Mouse (Mus musculus): ENCODE measurements around the gene Krit1. TPM values are rescaled to one million over a fixed set of nuclear protein-coding genes. Genes with fewer than 3 reads are reported as not detected.
A peak's percentile ranks its signal among the peaks of the same experiment; 100 is the strongest.
"Not testable (repeated sequence)": the region's sequence is repeated elsewhere in the genome, so short reads cannot be mapped to it uniquely, and the experiment has no call there.

The Krit1 gene
- 37.5 and 39.3 TPM in 2 replicates for polyA plus RNA-seq (2015; fragmentation: Nextera tagmentation; extraction: Ambion mirVana)

DNA sequence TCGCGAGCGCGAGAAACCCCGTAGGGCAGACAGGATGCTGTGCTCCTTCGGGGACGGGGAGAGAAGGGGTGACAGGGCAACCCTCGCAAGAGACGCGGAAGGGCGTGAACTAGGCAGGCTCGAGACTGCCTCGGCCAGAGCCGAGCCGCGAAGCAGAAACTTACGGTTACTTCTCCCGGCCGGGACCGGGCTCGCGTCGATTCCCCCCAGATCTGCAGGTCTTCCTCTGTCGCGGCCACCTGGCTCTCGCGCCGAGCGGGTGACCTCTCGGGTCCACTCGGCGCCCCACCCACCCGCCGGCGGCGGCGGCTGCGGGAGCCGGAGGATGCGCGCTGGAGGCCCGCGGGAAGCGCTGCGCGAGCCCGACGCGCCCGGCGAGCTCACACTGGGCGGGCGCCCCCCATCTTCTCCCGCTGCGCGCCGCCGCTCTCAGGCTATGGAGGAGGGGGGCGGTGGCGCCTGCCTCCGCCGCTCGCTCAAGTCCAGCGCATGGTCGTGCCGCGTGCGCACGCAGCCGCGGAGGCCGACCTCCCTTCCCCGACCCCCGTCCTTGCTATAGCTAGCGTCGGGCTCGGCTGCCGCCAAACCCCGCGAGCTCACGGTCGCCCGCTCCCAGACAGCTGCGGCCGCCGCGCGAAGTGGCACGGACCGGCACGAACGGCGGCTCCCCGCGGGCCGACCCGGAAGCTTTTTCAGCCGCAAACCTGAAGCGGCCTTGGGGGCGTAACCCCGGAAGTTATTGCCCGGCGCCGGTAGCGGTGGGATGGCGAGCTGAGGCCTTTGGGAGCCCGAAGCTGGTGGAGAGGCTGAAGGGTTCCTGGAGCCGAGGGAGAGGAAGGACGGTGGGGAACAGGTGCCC lies at the start of gene Krit1, which contains the start of gene Ankib1:
Gene Krit1 (plus strand): TSS at position 752 of the 859 bp plus-strand sequence.
Gene Ankib1 (minus strand): TSS at position 493 of the 859 bp plus-strand sequence.
- Histone ChIP-seq H3K9ac (peak within 1 kb of the TSS; percentile 80), H3K9me3 (no peaks in the 10 kb centered on the region), H3K4me1 (peaks cover 6% of the 10 kb centered on the region), H3K4me3 (replicated peaks) (peak within 1 kb of the TSS; percentile 98), H3K4me2 (peak within 1 kb of the TSS; percentile 87), H3K36me3 (no peaks in the 10 kb centered on the region), H3K27me3 (replicated peaks) (no peaks in the 10 kb centered on the region), H3K27ac (peak within 1 kb of the TSS; percentile 92)
- peak; percentile 94 for ATAC-seq (ENCODE audit: insufficient read depth, low FRiP score, low read depth)
- WGBS: under 1% methylated on average over 90 of the region's 109 CpGs

DNA sequence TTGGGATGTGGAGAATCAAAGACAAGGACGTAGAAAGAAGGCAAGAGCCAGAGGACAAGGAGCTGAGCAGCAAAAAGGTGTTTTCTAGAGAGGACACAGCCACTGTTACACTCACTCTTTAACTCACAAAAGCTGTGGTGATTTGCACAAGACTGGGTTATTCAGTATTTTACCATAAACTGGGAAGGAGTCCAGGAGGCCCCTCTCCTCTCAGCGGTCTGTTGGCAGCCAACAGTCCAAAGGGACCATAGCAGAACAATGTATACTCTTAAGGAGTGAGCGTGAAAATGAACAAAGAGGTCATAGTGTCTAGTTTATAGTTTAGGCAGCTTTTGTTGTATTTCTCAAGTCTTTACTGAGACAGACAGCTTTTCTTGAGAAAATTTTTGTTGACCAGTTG lies 31.5 kb upstream of the Krit1 start:
- ATAC-seq (ENCODE audit: insufficient read depth, low FRiP score, low read depth): no peak
- Histone ChIP-seq H3K27me3 (replicated peaks) (no peaks in the 10 kb centered on the region), H3K36me3 (0 out of 2 replicates have a peak, but pooled peaks cover 5% of the 10 kb centered on the region), H3K4me1 (no peaks in the 10 kb centered on the region), H3K4me3 (replicated peaks) (no peak overlapping the region), H3K4me2 (no peak overlapping the region), H3K9ac (no peak overlapping the region), H3K9me3 (no peaks in the 10 kb centered on the region), H3K27ac (no peak overlapping the region)
- WGBS: 76% methylated on average over 3 of the region's 3 CpGs

DNA sequence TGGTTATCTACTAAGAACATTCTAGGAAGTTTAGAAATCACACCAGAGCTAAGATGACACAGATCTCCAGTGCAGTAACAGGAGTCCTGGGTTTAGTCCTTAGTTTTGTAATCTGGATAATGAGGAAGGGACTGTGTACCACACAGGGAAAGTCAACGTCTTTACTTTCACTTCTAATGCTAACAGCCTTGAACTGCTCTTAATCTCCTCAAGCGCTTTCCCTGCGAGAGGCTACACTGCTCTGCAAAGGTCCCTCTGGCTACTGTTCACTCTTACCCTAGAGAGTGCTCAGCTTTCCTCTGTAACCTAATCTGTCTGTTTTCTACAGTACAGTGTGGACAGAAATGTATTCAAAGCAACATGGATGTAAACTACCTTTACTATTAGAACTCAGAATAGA lies 31.0 kb upstream of the Krit1 start:
- Histone ChIP-seq H3K27me3 (replicated peaks) (no peaks in the 10 kb centered on the region), H3K9ac (no peak overlapping the region), H3K4me3 (replicated peaks) (no peak overlapping the region), H3K4me1 (no peaks in the 10 kb centered on the region), H3K36me3 (0 out of 2 replicates have a peak, but pooled peaks cover 5% of the 10 kb centered on the region), H3K27ac (no peak overlapping the region), H3K4me2 (no peak overlapping the region), H3K9me3 (no peaks in the 10 kb centered on the region)
- WGBS: 63% methylated on average over 3 of the region's 3 CpGs
- ATAC-seq (ENCODE audit: insufficient read depth, low FRiP score, low read depth): 0 out of 2 replicates have a peak, but pooled peaks have one; percentile 39

DNA sequence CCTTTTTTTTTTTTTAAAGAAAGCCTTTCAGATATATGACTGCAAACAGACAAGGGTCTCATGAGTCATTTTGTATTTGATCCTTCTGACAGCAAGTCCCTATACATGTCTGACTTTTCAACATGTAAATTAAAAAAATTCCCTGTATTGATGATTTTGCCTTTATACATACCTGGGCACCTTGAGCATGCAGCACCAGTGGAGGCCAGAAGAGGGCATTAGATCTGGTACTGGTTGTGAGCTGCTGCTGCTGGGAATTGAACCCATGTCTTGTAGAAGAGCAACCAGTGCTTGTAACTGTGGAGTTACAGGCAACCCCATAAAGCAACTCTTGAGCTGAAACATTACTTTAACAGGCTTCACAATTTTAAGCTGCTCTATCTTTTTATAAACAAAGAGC lies 20.3 kb upstream of the Krit1 start:
- Histone ChIP-seq H3K27ac (no peak overlapping the region), H3K4me2 (no peak overlapping the region), H3K36me3 (no peaks in the 10 kb centered on the region), H3K9ac (no peak overlapping the region), H3K4me3 (replicated peaks) (no peak overlapping the region), H3K4me1 (no peaks in the 10 kb centered on the region), H3K9me3 (no peaks in the 10 kb centered on the region), H3K27me3 (replicated peaks) (no peaks in the 10 kb centered on the region)
- ATAC-seq (ENCODE audit: insufficient read depth, low FRiP score, low read depth): no peak

DNA sequence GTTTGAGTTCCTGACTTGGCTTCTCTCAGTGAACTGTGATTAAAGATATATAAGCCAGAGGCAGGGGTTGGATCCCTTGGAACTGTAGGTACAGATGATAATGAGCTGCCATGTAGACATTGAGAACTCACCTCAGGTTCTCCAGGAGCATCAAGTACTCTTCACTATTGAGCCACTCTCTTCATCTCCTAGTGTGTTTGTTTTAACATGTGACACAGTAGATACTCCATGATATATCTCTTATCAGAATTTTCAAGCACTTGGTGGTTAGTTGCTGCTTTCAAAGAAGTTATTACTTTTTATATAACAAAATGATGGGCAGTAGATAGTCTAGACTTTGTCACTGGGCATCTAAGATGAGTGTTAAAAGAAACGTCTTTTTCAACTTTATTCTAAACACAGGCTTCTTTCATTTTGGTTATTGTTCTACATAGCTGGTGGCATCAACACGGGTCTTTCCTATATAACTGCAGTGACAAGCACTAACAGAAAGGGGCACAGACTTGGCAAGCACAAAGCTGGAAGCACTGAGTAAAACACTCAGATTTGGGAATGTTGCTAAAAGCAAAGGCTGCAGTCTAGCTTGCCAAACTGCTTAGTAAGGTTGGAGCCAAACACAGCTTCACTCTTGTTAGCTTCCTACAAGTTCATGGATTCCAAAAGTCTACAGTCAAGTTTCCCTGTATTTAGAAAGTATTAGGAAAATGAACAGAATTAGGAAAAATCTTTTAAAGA lies 18.9 kb upstream of the Krit1 start:
- ATAC-seq (ENCODE audit: insufficient read depth, low FRiP score, low read depth): no peak
- Histone ChIP-seq H3K27me3 (replicated peaks) (no peaks in the 10 kb centered on the region), H3K9ac (no peak overlapping the region), H3K27ac (no peak overlapping the region), H3K4me3 (replicated peaks) (no peak overlapping the region), H3K36me3 (no peaks in the 10 kb centered on the region), H3K4me1 (no peaks in the 10 kb centered on the region), H3K4me2 (no peak overlapping the region), H3K9me3 (no peaks in the 10 kb centered on the region)
- 87% methylated on average over 2 of the region's 2 CpGs for WGBS

DNA sequence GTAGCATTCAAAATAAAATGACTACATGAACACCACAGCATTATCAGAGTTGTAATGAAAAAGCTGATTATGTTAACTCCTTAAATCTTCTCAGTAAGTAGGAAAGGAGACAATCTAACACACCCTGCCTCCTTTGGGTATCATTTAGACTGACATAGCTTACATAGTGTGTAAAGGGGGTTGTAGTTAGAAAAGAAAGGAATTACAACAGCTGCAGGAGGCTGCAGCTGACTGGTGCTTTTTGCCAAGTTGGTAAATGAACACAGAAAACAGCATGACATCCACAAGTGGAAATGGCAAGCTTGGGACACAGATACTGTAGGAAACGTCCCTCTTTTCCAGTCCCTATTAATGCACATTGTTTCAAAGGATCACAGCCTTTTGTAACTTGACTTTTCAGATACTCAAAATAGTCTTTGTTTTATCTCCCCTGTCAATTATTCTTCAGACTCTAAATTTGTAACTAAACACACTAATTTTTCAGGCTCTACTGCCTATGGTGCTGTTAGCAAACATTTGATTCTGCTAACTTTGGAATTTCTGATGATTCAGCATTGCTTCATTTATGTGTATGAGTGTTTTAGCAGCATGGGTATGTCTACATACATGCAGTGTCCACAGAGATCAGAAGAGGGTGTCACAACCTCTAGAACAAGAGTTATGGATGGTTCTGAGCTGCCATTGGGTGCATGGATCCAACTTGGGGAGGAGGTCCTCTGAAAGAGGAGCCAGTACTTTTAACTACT lies 18.1 kb upstream of the Krit1 start:
- Histone ChIP-seq H3K9me3 (no peaks in the 10 kb centered on the region), H3K4me1 (no peaks in the 10 kb centered on the region), H3K4me2 (no peak overlapping the region), H3K36me3 (no peaks in the 10 kb centered on the region), H3K27ac (no peak overlapping the region), H3K9ac (no peak overlapping the region), H3K4me3 (replicated peaks) (no peak overlapping the region), H3K27me3 (replicated peaks) (no peaks in the 10 kb centered on the region)
- no peak for ATAC-seq (ENCODE audit: insufficient read depth, low FRiP score, low read depth)
- 48% methylated on average over 1 of the region's 1 CpGs for WGBS

DNA sequence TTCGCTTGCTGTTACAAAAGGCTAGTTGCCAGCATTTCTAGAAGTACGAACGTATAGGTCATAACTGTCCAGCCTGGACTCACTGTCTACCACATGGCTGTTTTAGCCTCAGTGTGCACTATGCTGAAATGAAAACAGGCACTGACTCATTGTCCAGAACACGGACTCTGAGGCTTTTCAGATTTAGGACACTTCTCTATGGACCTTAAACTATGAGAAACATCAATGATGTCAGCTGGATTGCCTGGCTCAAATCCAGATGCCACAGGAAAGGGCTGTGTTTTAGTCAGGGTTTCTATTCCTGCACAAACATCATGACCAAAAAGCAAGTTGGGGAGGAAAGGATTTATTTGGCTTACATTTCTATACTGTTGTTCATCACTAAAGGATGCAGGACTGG lies 15.4 kb upstream of the Krit1 start:
- Histone ChIP-seq H3K27me3 (replicated peaks) (no peaks in the 10 kb centered on the region), H3K4me1 (no peaks in the 10 kb centered on the region), H3K27ac (no peak overlapping the region), H3K9me3 (no peaks in the 10 kb centered on the region), H3K9ac (no peak overlapping the region), H3K4me2 (no peak overlapping the region), H3K36me3 (no peaks in the 10 kb centered on the region), H3K4me3 (replicated peaks) (no peak overlapping the region)
- 74% methylated on average over 4 of the region's 4 CpGs for WGBS
- no peak for ATAC-seq (ENCODE audit: insufficient read depth, low FRiP score, low read depth)

DNA sequence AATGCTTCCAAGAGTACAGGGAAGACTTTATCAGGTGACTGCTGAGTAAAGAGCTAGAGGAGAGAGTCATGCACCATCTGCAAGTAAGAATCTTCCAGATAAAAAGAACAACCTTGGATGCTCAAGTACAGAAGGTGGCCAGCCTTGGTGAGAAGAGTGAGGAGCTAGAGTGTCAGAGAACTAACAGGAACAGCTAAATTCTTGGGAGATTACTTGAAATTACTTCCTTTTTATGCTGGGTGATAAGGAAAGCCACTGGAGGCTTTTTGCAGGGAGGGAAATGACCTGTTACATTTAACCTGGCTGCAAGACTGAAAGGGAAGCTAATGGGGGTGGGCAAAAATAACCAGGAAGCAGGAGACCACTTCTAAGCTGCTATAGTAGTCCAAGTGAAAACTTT lies 11.9 kb upstream of the Krit1 start:
- Histone ChIP-seq H3K9ac (no peak overlapping the region), H3K36me3 (no peaks in the 10 kb centered on the region), H3K4me3 (replicated peaks) (no peak overlapping the region), H3K27me3 (replicated peaks) (no peaks in the 10 kb centered on the region), H3K27ac (no peak overlapping the region), H3K9me3 (no peaks in the 10 kb centered on the region), H3K4me1 (no peaks in the 10 kb centered on the region), H3K4me2 (no peak overlapping the region)
- ATAC-seq (ENCODE audit: insufficient read depth, low FRiP score, low read depth): no peak

DNA sequence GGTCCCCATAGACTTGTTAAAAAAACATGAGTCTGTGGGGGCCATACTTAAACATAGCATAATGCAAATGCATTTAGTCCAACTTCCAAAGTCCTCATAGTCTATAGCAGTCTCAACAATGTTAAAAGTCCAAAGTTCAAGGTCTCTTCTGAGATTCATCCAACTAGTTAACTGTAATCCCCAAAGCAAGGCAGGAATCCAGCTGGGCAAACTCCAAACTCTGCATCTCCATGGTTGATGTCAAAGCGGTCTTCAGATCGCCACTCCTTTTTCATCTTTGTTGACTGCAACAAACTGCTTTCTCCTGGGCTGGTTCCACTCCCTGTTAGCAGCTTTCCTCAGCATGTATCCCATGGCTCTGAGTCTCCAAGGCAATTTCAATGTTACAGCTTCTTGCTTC lies 5.9 kb upstream of the Krit1 start:
- ATAC-seq (ENCODE audit: insufficient read depth, low FRiP score, low read depth); H3K9me3 ChIP-seq; H3K9ac ChIP-seq; H3K4me1 ChIP-seq; H3K27me3 ChIP-seq (replicated peaks); H3K27ac ChIP-seq; H3K36me3 ChIP-seq; H3K4me3 ChIP-seq (replicated peaks); H3K4me2 ChIP-seq: not testable (repeated sequence)
- 97% methylated on average over 2 of the region's 2 CpGs for WGBS

DNA sequence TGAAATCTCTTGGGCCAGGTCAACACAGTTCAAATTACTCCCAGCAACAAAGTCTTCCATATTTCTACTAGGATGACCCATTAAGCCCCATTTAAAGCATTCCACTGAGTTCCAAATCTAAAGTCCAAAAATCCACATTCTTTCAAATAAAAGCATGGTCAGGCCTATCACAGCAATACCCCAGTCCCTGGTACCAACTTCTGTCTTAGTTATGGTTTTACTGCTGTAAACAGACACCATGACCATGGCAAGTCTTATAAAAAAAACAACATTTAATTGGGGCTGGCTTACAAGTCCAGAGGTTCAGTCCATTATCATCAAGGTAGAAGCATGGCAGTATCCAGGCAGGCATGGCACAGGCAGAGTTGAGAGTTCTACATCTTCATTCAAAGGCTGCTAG lies 4.3 kb upstream of the Krit1 start:
- not testable (repeated sequence) for H3K9ac ChIP-seq; H3K27me3 ChIP-seq (replicated peaks); H3K4me1 ChIP-seq; H3K4me2 ChIP-seq; ATAC-seq (ENCODE audit: insufficient read depth, low FRiP score, low read depth); H3K36me3 ChIP-seq; H3K9me3 ChIP-seq; H3K27ac ChIP-seq; H3K4me3 ChIP-seq (replicated peaks)

DNA sequence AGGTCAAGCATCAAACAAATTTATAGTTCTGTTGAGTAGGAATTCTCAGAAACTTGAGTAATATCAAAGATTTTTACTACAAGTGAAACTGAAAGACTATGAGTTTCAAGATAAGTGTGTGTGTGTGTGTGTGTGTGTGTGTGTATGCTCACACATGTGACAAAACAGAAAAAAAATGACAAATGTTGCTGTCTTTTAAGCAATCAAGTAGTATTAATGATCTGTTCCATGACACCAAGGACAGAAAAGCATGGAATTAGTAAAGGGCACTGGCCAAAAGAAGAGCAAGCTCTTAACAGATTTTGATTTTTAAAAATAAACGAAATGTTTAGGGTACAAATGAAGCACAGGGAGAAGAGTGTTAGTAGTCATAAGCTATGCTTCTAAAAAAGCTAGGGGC lies 2.9 kb upstream of the Krit1 start:
- WGBS: 84% methylated on average over 1 of the region's 1 CpGs
- Histone ChIP-seq H3K9ac (no peak overlapping the region), H3K27me3 (replicated peaks) (no peaks in the 10 kb centered on the region), H3K4me2 (no peak overlapping the region), H3K27ac (no peak overlapping the region), H3K4me3 (replicated peaks) (no peak overlapping the region), H3K36me3 (no peaks in the 10 kb centered on the region), H3K9me3 (no peaks in the 10 kb centered on the region), H3K4me1 (peaks cover 6% of the 10 kb centered on the region)
- ATAC-seq (ENCODE audit: insufficient read depth, low FRiP score, low read depth): no peak

DNA sequence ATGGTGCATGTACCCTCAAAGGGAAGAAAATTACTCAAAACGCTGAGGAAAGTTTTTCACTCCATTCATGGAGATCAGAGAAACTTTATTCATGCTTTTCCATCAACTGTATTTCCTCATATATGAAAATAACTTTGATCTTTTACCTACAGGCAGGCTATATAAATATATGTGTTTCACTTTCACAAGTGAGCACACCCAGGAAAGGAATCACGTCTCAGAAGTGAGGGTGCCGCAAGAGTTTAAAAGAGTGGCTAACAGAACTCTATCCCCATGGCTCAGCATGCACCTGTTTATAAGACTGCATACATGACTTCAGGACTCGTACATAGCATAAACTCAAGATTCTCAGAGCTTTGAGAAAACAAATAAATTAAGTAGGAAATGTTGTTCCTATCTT lies 2.1 kb upstream of the Krit1 start:
- H3K4me1 ChIP-seq: peaks cover 6% of the 10 kb centered on the region
- ATAC-seq (ENCODE audit: insufficient read depth, low FRiP score, low read depth): no peak
- no peaks in the 10 kb centered on the region for H3K27me3 ChIP-seq (replicated peaks)
- H3K27ac ChIP-seq: no peak overlapping the region
- WGBS: 75% methylated on average over 4 of the region's 4 CpGs
- no peaks in the 10 kb centered on the region for H3K9me3 ChIP-seq
- H3K4me2 ChIP-seq: no peak overlapping the region
- no peaks in the 10 kb centered on the region for H3K36me3 ChIP-seq
- H3K4me3 ChIP-seq (replicated peaks): no peak overlapping the region
- H3K9ac ChIP-seq: no peak overlapping the region

Data from stomach, embryonic 15.5 days (tissue).